Mouse (Mus musculus): ENCODE measurements around the gene Olfr943. TPM values are rescaled to one million over a fixed set of nuclear protein-coding genes. Genes with fewer than 3 reads are reported as not detected.

The Olfr943 gene
- polyA plus RNA-seq (2015; fragmentation: Nextera tagmentation; extraction: Ambion mirVana) = not detected in 2 replicates

GRCm38 (mm10) chr9:39166004-39166403 lies at the start of gene Olfr943:
Gene Olfr943 (plus strand): TSS chr9:39166304.

GRCm38 (mm10) chr9:39127831-39128230 lies 38.3 kb upstream of the Olfr943 start, which contains the start of gene Olfr27:
Gene Olfr27 (plus strand): TSS chr9:39128131.

GRCm38 (mm10) chr9:39201620-39202019 lies 35.5 kb downstream of the Olfr943 start, which contains the start of gene Olfr944:
Gene Olfr944 (plus strand): TSS chr9:39201920.

Other genes with a start within 250 kb of the Olfr943 start
- gene Olfr930, start 236.5 kb upstream of the Olfr943 start, polyA plus RNA-seq (2015; fragmentation: Nextera tagmentation; extraction: Ambion mirVana) = not detected in 2 replicates
- gene Olfr933, start 194.0 kb upstream of the Olfr943 start, polyA plus RNA-seq (2015; fragmentation: Nextera tagmentation; extraction: Ambion mirVana) = not detected in 2 replicates
- not detected in 2 replicates for gene Olfr934, start 178.0 kb upstream of the Olfr943 start, polyA plus RNA-seq (2015; fragmentation: Nextera tagmentation; extraction: Ambion mirVana)
- gene Olfr935, start 166.6 kb upstream of the Olfr943 start, polyA plus RNA-seq (2015; fragmentation: Nextera tagmentation; extraction: Ambion mirVana) = not detected in 2 replicates
- gene Olfr146, start 142.9 kb upstream of the Olfr943 start, polyA plus RNA-seq (2015; fragmentation: Nextera tagmentation; extraction: Ambion mirVana) = not detected in 2 replicates
- not detected in 2 replicates for gene Olfr937, start 101.4 kb upstream of the Olfr943 start, polyA plus RNA-seq (2015; fragmentation: Nextera tagmentation; extraction: Ambion mirVana)
- gene Olfr938, start 87.4 kb upstream of the Olfr943 start, polyA plus RNA-seq (2015; fragmentation: Nextera tagmentation; extraction: Ambion mirVana) = not detected in 2 replicates
- gene Olfr27, start 38.2 kb upstream of the Olfr943 start, polyA plus RNA-seq (2015; fragmentation: Nextera tagmentation; extraction: Ambion mirVana) = not detected in 2 replicates
- gene Olfr944, start 35.6 kb downstream of the Olfr943 start, polyA plus RNA-seq (2015; fragmentation: Nextera tagmentation; extraction: Ambion mirVana) = not detected in 2 replicates
- gene Olfr1537, start 83.7 kb downstream of the Olfr943 start, polyA plus RNA-seq (2015; fragmentation: Nextera tagmentation; extraction: Ambion mirVana) = not detected in 2 replicates
- not detected in 2 replicates for gene Olfr945, start 110.5 kb downstream of the Olfr943 start, polyA plus RNA-seq (2015; fragmentation: Nextera tagmentation; extraction: Ambion mirVana)
- gene Olfr948, start 159.7 kb downstream of the Olfr943 start, polyA plus RNA-seq (2015; fragmentation: Nextera tagmentation; extraction: Ambion mirVana) = not detected in 2 replicates
- not detected in 2 replicates for gene Olfr951, start 221.1 kb downstream of the Olfr943 start, polyA plus RNA-seq (2015; fragmentation: Nextera tagmentation; extraction: Ambion mirVana)